Mouse (Mus musculus) small intestine, adult 2 months (tissue): ENCODE results near the gene Rpl23.

Experiments
- CTCF ChIP-seq: fragments of 200-500 bp; IDR thresholded peaks from 2 replicates; pipeline ENCODE4 v1.5.1; 2012; ENCODE audit warnings: low read depth, mild to moderate bottlenecking, control low read depth, inconsistent platforms, low read length, moderate library complexity, mixed read lengths; ENCODE audit not compliant: insufficient replicate concordance, insufficient read length; ENCODE audit errors: extremely low read depth
- POLR2A ChIP-seq: fragments of 200-500 bp; IDR thresholded peaks from 2 replicates; pipeline ENCODE4 v1.6.1; 2012; ENCODE audit warnings: low read depth, mild to moderate bottlenecking, control low read depth, inconsistent platforms, low read length, moderate library complexity

- TF ChIP-seq POLR2A (no peak), CTCF (no peak)
Measured at GRCm38 (mm10) chr11:97733689-97734088, 48.5 kb downstream of the Rpl23 start.
